Mouse (Mus musculus) hindbrain, embryonic 10.5 days (tissue): ENCODE measurements around the gene Rprd1b. TPM values are rescaled to one million over a fixed set of nuclear protein-coding genes. Genes with fewer than 3 reads are reported as not detected.

Experiments
- DNase-seq: peaks from one replicate; pipeline ENCODE4 v3.0.0-alpha.2; 2017; ENCODE audit warnings: low spot score
- H3K27ac ChIP-seq: fragments of 300-500 bp; sonication (generic); 2 replicates; pipeline ENCODE4 v1.5.1; 2016; ENCODE audit warnings: mild to moderate bottlenecking, moderate library complexity
- H3K27me3 ChIP-seq: fragments of 300-500 bp; sonication (generic); 2 replicates; pipeline ENCODE4 v1.6.1; 2016; ENCODE audit warnings: mild to moderate bottlenecking; ENCODE audit not compliant: poor library complexity, insufficient read depth, severe bottlenecking
- H3K36me3 ChIP-seq: fragments of 300-500 bp; sonication (generic); 2 replicates; pipeline ENCODE4 v1.6.1; 2016; ENCODE audit warnings: mild to moderate bottlenecking, moderate library complexity
- H3K4me1 ChIP-seq: fragments of 300-500 bp; sonication (generic); replicated peaks from 2 replicates; pipeline ENCODE4 v1.6.1; 2016; ENCODE audit warnings: mild to moderate bottlenecking
- H3K4me3 ChIP-seq: fragments of 300-500 bp; sonication (generic); 2 replicates; pipeline ENCODE4 v1.5.1; 2016; ENCODE audit warnings: mild to moderate bottlenecking, moderate library complexity
- H3K9me3 ChIP-seq: fragments of 300-500 bp; sonication (generic); 2 replicates; pipeline ENCODE4 v1.6.1; 2016; ENCODE audit warnings: mild to moderate bottlenecking, moderate library complexity
- WGBS: fragments of 180-500 bp; shearing (Covaris S2); methylation state at CpG from one replicate; pipeline ENCODE4 v1.1.7; 2016; 5-methylcytosine and 5-hydroxymethylcytosine counted together
- polyA plus RNA-seq: library from polyadenylated mRNA; unstranded; fragments of >200 nt; fragmentation: Nextera tagmentation; extraction: Ambion mirVana; gene quantifications from 2 replicates; pipeline ENCODE4 v1.2.1, GENCODE M21; 2016

The Rprd1b gene
- polyA plus RNA-seq, 1 experiment from 2014 or later, result 55.7 TPM

DNA sequence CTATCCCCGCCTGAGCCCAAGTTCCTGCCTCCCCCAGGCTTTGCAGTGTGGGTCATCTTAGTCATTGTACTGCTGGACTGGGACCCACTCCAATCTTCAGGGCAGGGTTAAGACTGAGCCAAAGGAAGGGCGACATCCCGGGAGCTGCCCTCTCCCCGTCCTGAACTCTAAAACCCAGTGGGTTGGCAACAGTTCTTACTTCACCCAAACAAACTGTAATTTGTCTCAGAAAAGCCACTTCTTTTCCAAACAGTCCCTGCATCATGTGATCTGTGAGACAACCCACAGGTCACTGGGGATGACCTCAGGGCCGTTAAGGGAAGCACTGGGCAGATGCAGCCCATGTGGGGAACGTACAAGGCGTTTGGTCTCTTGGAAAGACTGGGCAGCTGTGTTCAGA is 107.9 kb downstream of the Rprd1b start:
- H3K27me3 ChIP-seq, result 0 out of 2 replicates have a peak, but pooled peaks cover 3% of the 10 kb centered on the region
- DNase-seq, result no peak
- no peaks in the 10 kb centered on the region for H3K9me3 ChIP-seq
- H3K4me1 ChIP-seq, result peaks cover 41% of the 10 kb centered on the region
- no peak overlapping the region for H3K4me3 ChIP-seq
- H3K27ac ChIP-seq, result no peak overlapping the region; the same call in 1 of the 2 replicates
- no peaks in the 10 kb centered on the region for H3K36me3 ChIP-seq
- WGBS, result 56% methylated on average over 7 of the region's 7 CpGs

DNA sequence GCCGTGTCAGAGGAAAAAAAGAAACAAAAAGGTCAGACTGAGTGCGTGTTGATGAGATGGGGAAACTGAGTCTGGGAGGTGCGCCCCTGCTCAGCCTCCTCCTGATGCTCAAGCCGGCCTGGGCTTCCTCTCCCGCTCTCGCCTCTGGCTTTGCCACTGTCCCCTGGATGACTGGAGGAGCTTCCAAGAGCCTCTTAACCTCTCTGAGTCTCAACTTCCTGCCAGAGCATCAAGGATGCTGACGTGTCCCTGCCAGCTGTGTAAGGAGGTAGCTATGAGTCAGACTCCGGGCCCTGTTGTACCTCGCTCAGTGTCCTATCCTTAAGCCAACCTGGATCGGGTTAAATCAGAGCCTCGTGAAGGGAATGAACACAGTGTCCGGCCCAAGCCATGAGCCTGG is 109.5 kb downstream of the Rprd1b start:
- Histone ChIP-seq H3K36me3 (no peaks in the 10 kb centered on the region), H3K27me3 (peaks cover 5% of the 10 kb centered on the region; the same call in 1 of the 2 replicates), H3K9me3 (no peaks in the 10 kb centered on the region), H3K4me3 (no peak overlapping the region), H3K27ac (no peak overlapping the region), H3K4me1 (peaks cover 39% of the 10 kb centered on the region)
- 86% methylated on average over 12 of the region's 12 CpGs for WGBS
- no peak for DNase-seq

DNA sequence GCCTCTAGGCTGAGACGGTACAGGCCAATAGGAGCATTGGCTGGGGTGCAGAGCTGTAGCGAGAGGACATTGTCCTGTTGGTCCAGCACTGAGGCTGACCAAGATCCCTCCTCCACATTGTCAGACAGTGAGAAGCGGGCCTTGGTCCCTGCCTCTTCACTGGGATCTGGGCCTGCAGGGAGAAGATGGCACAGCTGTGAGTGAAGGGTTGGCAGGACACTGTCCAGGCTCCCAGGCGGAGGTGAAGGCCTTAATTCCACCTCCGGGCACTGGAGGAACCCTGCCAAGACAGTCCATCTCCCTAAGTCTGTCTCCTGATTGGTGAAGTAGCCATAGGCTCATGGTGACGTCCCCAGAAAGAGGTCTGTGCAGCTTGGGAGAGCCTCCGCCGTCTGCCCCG is 110.5 kb downstream of the Rprd1b start:
- Histone ChIP-seq H3K4me3 (no peak overlapping the region), H3K27me3 (peaks cover 12% of the 10 kb centered on the region; the same call in 1 of the 2 replicates), H3K36me3 (no peaks in the 10 kb centered on the region), H3K27ac (peak overlapping the region; percentile 23; the same call in 1 of the 2 replicates), H3K9me3 (no peaks in the 10 kb centered on the region), H3K4me1 (peaks cover 49% of the 10 kb centered on the region)
- no peak for DNase-seq
- 95% methylated on average over 9 of the region's 9 CpGs for WGBS

DNA sequence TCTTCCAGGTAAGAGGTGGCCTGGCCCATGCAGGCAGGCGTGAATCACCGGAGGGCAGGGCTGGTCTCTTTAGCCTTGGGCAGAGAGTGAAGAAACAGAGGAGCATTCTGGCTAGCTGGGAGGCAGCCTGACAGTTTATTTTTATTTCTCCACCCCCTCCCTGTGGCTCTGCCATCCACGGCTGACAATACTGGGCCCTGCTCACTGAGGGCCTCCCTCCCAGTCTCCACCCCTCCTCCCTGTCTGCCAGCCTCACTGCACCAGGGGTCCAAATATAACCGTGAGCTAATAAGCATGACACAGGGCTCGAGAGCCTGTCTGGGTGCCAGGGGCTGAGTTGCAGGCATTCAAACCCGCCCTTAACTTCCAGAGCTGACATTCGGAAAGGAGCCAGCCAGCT is 111.3 kb downstream of the Rprd1b start:
- WGBS, result 41% methylated on average over 7 of the region's 7 CpGs
- Histone ChIP-seq H3K9me3 (no peaks in the 10 kb centered on the region), H3K4me3 (no peak overlapping the region), H3K27me3 (peaks cover 14% of the 10 kb centered on the region), H3K4me1 (peaks cover 58% of the 10 kb centered on the region), H3K27ac (peak overlapping the region; percentile 68), H3K36me3 (no peaks in the 10 kb centered on the region)
- no peak for DNase-seq

DNA sequence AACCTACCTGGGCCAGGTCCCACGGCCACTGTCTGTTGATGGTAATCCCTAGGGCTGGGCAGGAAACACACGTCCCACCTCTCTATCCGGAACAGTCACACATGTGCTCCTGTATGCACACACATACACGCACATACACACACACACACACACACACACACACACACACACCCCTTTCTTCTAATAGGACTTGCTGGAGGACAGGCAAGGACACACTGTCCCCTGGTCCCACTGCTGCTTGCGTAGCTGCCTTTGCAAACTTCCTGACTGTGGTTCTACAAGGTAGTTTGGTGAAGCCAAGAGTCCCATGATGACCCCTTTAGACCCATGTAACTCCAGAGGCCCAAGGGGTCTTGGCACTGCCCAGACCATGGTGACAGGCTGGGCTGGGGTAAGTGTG is 112.4 kb downstream of the Rprd1b start:
- Histone ChIP-seq H3K4me3 (no peak overlapping the region), H3K9me3 (no peaks in the 10 kb centered on the region), H3K27me3 (peaks cover 22% of the 10 kb centered on the region), H3K4me1 (peaks cover 61% of the 10 kb centered on the region), H3K27ac (peak overlapping the region; percentile 66; the same call in 1 of the 2 replicates), H3K36me3 (no peaks in the 10 kb centered on the region)
- WGBS, result 81% methylated on average over 5 of the region's 5 CpGs
- no peak for DNase-seq

DNA sequence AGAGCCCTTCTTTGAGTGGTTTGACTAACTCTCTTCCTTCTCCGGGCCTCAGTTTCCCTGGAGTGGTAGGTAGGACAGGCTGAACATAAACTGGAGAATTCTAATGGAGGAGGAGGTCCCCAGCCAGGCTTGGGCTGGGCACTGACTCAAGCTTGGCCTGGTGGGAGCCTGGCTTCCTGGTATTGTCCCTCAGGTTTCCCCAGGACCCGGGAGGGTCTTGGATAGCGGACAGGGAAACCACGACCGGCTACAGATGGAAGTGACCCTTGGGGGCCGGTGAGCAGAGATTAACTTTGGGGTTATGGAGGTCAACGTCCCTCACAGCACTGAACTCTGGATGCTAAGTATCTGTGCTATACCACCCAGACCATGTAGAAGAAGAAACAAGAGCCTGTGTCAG is 113.0 kb downstream of the Rprd1b start:
- H3K9me3 ChIP-seq, result no peaks in the 10 kb centered on the region
- 78% methylated on average over 7 of the region's 7 CpGs for WGBS
- peak overlapping the region; percentile 66; the same call in 1 of the 2 replicates for H3K27ac ChIP-seq
- no peaks in the 10 kb centered on the region for H3K36me3 ChIP-seq
- peaks cover 28% of the 10 kb centered on the region for H3K27me3 ChIP-seq
- no peak overlapping the region for H3K4me3 ChIP-seq
- DNase-seq, result no peak
- peaks cover 61% of the 10 kb centered on the region for H3K4me1 ChIP-seq

DNA sequence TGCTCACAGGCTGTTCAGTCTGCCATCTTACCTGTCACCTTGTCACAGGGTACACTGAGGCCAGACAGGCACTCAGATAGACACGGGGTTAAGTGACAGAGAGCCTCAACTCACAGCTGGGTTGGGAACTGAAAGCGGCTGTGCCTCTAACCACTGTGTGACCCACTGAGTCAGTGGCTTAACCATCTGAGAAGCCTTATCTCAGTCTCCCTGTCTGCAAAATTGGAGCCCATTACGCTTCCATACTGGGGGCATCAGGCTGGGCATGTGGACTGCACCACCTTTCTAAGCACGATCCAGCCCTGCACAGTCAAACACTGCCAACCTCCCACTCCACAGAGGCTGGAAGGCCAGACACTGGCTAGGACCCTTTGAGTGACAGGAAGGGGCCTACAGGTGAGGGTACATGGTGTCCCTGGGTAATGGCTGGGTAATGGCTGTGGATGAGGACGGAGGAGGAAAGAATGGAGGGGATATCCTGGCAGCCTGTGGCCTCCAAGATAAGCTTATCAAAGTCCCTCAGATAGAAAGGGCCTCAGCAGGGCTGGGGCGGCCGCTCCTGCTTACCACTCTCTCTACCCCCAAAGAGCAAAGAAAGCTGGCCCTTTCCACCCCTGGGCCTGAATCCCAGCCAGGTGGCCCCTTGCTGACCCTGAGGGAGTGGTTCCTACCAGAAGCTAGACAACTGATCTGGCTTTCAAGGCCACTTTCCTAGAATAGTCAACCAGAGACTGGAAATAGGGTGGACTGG is 113.6 kb downstream of the Rprd1b start:
- H3K4me1 ChIP-seq, result peaks cover 60% of the 10 kb centered on the region
- peaks cover 31% of the 10 kb centered on the region for H3K27me3 ChIP-seq
- H3K36me3 ChIP-seq, result no peaks in the 10 kb centered on the region
- no peak for DNase-seq
- H3K4me3 ChIP-seq, result no peak overlapping the region
- WGBS, result 88% methylated on average over 7 of the region's 7 CpGs
- H3K27ac ChIP-seq, result peak overlapping the region; percentile 66; the same call in 1 of the 2 replicates
- no peaks in the 10 kb centered on the region for H3K9me3 ChIP-seq

DNA sequence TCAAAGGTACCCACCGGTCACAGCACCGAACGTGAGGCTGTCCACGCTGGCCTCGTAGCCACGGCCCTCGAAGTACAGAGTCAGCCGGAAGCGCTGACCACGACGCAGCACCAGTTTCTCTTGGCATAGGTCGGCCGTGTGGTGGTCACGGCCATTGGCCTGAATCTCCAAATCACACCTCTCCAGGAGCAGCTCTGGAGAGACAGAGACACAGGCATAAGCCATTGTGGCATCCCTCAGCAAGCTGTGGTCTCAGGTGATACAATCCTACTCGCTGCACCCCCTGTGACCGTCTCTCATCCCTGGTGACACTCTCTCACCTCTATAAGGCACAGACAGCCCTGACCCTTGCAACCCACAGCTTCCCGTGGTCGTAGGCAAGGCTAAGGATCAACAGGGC is 114.7 kb downstream of the Rprd1b start:
- WGBS, result 84% methylated on average over 18 of the region's 18 CpGs
- H3K4me3 ChIP-seq, result no peak overlapping the region
- peaks cover 60% of the 10 kb centered on the region for H3K4me1 ChIP-seq
- peak overlapping the region; percentile 41 for H3K27ac ChIP-seq
- peaks cover 38% of the 10 kb centered on the region for H3K27me3 ChIP-seq
- no peaks in the 10 kb centered on the region for H3K36me3 ChIP-seq
- H3K9me3 ChIP-seq, result no peaks in the 10 kb centered on the region
- no peak for DNase-seq

DNA sequence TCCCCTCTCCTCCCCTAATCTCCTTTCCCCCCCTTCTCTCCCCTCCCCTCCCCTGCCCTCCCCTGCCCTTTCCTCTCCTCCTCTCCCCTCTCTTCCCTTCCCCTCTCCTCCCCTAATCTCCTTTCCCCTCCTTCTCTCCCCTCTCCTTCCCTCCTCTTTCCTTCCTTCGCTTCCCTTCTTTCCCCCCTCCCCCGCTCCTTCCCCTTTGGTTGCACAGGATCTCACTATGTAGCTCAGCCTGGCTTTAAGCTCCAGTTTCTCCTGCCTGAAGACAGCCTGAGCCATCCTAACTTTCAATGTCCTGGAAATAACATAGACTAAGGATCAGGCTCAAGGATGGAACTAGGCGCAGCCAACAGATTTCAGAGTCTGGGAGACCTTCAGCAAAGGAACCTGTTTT is 115.5 kb downstream of the Rprd1b start:
- H3K27ac ChIP-seq, result no peak overlapping the region; the same call in 1 of the 2 replicates
- WGBS, result 71% methylated on average over 3 of the region's 3 CpGs
- no peaks in the 10 kb centered on the region for H3K9me3 ChIP-seq
- no peak for DNase-seq
- peaks cover 38% of the 10 kb centered on the region for H3K27me3 ChIP-seq
- peaks cover 60% of the 10 kb centered on the region for H3K4me1 ChIP-seq
- H3K4me3 ChIP-seq, result no peak overlapping the region
- no peaks in the 10 kb centered on the region for H3K36me3 ChIP-seq

DNA sequence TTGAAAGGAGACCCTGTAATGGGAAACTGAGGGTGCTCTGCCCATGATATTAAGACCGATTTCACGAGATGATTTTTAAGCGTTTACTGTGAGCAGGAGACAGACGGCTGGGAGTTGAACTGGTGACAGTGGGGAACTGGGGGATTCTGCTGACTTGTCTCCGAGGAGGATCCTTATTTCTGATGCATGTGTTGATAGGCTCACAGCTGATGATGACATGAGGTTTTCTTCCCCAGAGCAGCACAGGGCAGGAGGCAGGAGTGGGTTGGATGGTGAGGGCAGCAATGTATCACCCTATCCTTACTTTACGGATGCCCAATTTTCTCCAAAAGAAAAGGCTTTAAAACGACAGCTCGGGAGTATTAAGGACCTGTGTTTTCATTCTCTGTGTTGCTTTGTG is 116.0 kb downstream of the Rprd1b start:
- Histone ChIP-seq H3K4me3 (no peak overlapping the region; the same call in 1 of the 2 replicates), H3K9me3 (no peaks in the 10 kb centered on the region), H3K4me1 (peaks cover 59% of the 10 kb centered on the region), H3K27ac (no peak overlapping the region), H3K36me3 (no peaks in the 10 kb centered on the region), H3K27me3 (peaks cover 38% of the 10 kb centered on the region)
- 62% methylated on average over 8 of the region's 8 CpGs for WGBS
- no peak for DNase-seq

DNA sequence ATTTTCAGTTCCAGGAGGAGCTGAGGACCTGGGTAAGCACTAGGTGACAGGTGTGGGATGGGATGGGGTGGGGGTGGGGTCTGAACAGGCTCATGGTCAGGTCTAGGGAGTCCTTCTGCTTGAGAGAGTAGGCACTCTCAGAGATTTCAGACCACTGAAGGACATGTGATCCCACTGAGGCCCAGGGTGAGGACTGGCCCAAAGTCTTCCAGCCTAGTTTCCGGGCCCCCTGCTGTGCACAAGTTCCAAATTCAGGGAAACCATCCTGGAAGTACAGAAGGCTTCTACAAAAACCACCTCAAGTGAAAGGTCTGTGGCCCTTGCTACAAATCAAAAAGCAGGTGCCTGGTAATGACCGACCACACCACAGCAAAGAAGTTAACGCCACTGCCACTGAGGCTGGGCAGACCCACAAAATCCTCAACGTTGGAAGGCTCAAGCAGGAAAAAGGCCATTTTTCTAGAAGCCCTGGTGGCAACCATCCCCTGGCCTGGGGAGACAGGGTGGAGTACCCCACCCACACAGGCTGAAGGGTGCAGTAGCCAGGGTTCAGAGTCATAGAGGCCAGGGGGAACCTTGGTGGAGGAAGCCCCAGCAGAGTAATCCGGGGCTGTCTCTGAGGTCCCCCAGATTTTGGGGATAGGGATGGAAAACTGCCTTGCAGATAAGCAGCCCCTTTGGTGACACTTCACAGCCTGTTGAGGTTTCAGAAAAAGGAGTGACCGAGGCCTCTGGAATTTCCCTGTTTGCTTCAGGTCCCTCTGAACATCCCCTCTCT is 116.6 kb downstream of the Rprd1b start:
- no peaks in the 10 kb centered on the region for H3K36me3 ChIP-seq
- H3K27ac ChIP-seq, result 0 out of 2 replicates have a peak overlapping the region, but pooled peaks have one; percentile 82
- no peaks in the 10 kb centered on the region for H3K9me3 ChIP-seq
- peak overlapping the region; percentile 55; the same call in 1 of the 2 replicates for H3K4me3 ChIP-seq
- no peak for DNase-seq
- H3K4me1 ChIP-seq, result peaks cover 52% of the 10 kb centered on the region
- H3K27me3 ChIP-seq, result peaks cover 38% of the 10 kb centered on the region
- 85% methylated on average over 6 of the region's 6 CpGs for WGBS

DNA sequence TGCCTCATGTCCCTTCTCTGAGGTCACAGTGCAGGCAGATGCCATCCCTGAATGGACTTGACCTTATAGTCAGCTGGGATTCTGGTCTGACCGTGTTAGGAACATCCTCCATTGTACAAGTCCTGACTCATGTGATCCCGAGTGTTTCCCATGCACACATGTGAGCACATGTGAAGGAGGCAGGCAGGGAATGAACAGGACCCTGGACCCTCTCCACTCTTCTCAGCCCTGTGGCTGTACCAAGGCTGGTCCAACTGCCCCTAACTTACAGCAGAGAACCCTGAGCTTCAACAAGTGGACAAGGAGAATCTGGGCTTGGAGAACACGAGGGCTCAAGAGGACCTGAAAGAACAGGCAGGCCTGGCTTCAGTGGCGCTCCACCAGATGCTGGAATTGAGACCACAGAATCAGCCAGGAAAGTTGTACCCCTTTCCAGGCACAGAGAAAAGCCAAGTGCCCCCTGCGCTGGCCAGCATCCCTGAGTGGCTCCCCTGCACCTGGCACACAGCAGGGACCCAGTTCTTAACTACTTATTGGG is 117.3 kb downstream of the Rprd1b start:
- Histone ChIP-seq H3K27ac (peak overlapping the region; percentile 82), H3K4me3 (peak overlapping the region; percentile 55), H3K9me3 (no peaks in the 10 kb centered on the region; the same call in 1 of the 2 replicates), H3K4me1 (peaks cover 49% of the 10 kb centered on the region), H3K36me3 (no peaks in the 10 kb centered on the region), H3K27me3 (peaks cover 38% of the 10 kb centered on the region)
- WGBS, result 72% methylated on average over 5 of the region's 5 CpGs
- DNase-seq, result no peak

DNA sequence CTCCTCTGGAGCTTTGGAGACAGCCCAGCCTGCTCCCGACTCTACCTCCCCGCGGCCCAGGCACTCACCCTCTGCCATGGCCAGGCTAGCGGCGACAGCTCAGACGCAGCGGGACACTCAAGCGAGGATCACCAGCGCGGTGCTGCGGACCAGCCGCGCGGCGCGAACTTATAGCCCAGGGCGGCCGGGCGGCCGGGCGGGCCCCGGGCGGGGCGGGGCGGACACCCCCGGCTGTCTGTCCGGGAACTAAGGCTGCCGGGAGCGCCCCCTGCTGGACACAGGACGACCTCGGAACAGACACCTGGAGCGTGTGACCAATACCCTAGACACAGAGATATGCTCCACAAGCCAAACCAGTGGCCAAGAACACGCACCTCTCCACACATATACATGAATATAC is 117.9 kb downstream of the Rprd1b start, which contains the start of gene Tgm2:
Gene Tgm2 (minus strand): TSS at position 214 of the 400 bp plus-strand sequence.
- H3K27ac ChIP-seq, result peak within 1 kb of the TSS; percentile 82
- no peaks in the 10 kb centered on the region for H3K36me3 ChIP-seq
- DNase-seq, result peak; percentile 85
- peaks cover 6% of the 10 kb centered on the region for H3K9me3 ChIP-seq
- H3K27me3 ChIP-seq, result peaks cover 38% of the 10 kb centered on the region
- peak within 1 kb of the TSS; percentile 55 for H3K4me3 ChIP-seq
- H3K4me1 ChIP-seq, result peaks cover 44% of the 10 kb centered on the region
- 1% methylated on average over 33 of the region's 33 CpGs for WGBS
